Mouse (Mus musculus) cerebellum, adult 8-10 months (tissue): ENCODE measurements around the gene Slco2a1.

ENCODE experiments used
- DNase-seq: peaks from one replicate; pipeline ENCODE4 v3.0.0; 2022

The Slco2a1 gene

DNA sequence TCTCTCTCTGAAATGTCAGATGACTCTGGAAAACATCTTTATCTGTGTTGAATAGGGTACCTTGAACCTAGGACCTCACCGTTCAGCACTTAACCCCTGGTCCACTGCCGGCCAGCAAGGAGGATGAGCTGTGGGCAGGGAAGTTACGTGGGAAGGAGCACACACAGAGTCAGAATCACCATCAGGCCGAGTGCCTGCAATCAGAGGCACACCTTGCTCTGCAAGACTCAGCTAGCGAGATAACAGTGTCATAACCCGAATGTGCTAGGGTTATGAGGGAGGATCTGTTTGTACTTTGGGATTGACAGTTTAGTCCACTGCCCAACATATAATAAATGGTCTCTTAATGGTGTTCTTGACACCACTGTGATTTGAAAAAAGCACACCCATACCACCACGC, 50.2 kb downstream of the Slco2a1 start:
- DNase-seq: no peak

DNA sequence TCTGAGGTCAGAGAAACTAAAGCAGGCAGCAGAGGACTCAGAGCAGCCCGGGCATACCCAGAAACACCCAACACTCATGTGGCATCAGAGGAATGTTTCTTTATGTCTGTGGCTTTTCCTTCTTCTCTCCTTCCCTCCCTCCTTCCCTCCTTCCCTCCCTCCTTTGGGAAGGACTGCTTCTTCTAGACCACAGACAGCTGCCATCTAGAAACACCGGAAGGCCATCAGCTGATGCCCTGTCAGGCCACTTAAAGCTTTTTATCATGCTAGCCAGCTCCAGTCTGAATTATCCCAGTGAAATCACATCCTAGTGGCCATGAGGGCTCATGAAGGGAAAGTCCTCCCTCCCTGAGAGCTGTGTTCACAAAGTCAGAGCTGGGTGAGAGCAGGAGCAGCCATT, 52.1 kb downstream of the Slco2a1 start:
- DNase-seq: no peak

DNA sequence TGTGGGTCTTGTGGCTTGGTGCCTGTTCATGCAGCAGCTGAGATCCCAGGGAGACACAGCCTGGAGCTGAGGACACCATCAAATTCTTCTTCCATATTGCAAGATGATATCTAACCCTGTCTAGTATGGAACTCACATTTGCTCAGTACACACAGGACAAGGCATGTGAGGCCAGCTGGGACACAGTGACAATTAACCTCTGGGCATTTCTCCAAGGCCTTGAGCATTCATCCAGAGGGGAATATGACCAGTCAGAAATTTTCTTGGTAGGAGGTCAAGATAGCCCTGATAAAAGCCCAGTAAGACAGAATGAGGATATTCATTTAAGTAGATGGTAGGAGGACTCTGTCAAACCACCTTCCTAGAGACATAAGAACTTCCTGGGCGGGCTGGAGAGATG, 56.9 kb downstream of the Slco2a1 start:
- no peak for DNase-seq

DNA sequence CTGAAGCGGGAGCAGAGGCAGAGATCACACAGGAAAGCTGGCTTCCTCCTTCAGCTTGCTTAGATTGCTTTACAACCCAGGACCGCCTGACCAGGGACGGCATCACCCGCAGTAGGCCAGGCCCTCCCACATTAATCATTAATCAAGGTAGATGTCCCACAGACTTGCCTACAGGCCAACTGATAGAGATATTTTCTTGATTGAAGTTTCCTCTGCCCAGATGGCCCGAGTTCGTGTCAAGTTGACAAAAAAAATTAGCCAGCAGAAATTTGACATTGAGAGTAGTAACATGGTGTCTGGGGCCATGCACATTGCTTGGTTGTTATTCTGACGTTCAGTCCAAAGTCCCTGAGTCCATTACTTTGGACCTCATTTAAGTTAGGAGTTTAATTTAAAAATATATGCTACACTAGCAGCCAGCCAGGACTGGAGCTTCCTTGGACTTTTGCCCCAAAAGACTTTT, 60.6 kb downstream of the Slco2a1 start:
- no peak for DNase-seq

DNA sequence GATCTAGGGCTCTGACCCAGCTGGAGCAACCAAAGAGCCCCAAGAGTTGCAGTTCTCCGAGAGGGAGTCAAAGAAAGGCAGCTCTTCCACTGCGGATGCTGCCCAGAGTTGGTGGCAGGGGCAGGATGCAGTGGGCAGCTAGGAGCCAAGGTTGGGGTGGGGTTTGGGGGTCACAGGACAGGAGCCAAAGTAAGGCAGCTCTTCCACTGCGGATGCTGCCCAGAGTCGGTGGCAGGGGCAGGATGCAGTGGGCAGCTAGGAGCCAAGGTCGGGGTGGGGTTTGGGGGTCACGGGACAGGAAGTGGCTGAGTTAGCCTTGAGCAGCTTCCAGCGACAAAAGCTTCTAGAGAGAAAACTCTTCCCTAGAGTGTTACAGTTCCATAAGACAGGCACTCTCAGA, 65.3 kb downstream of the Slco2a1 start:
- no peak for DNase-seq

DNA sequence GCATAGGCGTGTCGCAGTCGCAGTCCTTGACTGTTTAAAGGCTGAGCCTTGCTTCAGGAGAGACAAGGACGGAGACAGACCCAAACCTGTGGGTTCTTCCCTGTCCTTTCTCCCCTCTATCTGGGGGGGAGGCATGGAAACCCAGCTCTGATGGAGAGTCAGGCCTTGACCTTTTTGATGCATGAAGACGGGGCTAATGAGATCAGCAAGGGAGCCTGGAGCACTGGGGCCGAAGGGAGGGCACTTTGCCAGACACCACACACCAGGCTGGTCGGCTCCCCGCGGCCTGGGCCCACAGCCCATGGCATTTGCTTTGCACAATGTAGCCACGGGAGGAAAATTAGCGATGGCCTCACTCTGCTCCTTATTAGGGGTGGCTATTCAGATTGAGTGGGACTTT, 66.5 kb downstream of the Slco2a1 start:
- no peak for DNase-seq

DNA sequence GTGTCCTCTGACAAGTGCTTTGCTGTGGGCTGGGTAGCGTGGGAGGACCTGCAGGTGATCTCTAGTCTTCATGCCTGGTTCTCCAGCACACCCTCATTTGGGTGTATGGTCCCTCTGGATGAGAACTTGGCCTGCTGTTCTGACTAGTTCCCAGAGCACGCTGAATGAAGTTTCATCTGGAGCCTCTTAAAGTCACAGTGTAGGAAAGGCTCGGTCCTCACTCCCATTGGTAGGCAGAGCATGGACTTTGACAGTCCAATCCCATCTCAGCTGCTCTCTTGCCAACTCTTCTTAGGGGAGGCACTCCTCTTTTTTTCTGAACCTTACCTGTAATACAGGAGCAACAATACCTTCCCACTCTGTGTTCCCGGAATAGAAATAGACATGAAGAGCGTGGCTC, 67.7 kb downstream of the Slco2a1 start:
- no peak for DNase-seq

DNA sequence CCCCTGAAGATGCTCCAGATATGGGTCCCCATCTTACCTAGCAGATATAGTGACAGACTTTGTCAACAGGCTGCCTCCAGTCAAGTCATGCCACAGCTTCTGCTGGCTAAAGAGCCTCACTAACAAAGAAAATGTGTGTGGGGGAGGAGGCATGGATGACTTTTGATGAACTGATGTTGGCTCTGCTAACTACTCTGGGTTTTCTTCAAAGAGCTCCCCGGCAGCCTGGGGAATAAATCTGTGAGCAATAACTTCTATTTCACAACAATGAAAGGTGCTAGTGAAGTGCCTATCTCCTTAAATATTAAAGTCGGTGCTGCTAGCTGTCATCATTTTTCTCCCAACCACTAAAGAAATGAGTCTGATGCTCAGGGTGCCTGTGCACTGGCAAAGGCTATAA, 72.0 kb downstream of the Slco2a1 start:
- no peak for DNase-seq

DNA sequence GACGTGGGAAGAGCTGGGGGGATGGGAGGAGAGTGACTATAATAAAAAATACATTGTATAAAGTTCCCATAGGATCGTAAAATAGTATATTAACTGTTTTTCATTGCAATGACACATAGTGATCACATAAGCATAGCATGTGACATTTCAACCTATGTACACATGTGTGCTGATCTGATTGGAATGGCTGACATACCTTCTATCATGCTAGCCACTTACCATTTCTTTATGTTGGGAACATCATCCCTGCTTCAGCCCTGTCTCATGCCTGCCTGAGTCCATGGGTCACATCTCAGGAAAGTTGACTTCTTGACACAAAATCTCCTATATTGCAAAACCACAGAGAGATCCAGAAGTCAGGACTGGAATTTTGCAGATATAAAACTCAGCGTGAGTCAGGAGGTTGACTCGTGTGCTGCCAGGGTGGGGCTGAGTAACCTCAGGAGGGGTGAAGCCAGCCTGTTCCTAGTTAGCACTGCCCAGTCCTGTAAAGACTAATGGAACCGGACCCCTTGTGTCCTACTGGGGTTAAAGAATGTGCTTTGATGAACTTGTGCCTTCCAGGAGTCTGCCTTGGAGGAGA, 73.0 kb downstream of the Slco2a1 start:
- no peak for DNase-seq

DNA sequence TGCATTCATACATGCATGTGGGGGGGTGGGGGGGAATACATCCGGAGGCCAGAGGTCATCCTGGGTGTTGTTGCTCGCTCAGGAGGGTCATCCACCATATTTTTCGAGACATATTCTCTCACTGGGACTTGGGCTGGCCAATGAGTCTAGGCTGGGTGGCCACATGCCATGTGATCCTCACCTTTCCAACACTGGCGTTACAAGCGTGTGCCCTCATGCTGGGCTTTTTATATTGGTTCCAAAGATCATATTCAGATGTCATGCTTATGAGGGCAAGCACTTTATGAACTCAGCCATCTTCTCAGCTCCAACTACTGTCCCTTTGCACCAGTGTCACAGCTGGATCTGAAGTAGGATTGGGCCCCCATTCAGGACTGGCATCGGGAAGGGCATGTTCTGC, 75.1 kb downstream of the Slco2a1 start:
- DNase-seq: no peak

DNA sequence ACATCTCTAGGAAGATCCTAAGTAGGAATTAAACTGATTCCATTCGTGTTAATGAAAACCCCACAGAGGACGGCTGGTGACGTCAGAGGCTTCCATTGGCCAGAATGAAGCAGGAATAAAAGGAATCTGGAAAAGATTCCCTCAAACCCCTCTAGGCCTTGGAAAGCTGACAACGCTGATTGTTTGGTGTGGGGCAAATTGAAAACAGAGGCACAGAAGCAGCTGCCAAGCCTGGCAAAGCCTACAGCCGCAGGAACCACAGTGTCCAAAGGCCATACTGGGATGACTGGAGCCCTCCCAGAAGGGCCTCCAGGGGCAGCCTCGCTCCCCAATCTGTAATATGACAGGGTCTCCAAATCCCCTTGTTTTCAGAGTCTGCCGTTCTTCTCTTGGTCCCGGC, 78.3 kb downstream of the Slco2a1 start:
- no peak for DNase-seq

DNA sequence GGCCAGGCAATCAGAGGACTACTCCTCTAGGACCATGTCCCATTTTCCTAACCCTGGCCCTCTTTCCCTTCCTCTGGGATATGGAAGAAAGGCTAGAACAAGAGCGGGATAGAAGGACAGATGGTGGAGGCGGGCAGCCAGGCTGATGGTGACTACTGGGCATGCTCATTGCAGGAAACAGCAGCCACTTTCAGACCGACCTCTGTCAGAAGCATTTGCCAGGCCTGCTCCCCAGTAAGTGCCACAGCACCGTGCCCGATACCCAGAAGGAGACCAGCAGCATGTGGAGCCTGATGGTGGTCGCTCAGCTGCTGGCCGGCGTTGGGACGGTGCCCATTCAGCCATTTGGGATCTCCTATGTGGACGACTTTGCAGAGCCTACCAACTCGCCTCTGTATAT, 79.1 kb downstream of the Slco2a1 start:
- DNase-seq: peak; percentile 58

DNA sequence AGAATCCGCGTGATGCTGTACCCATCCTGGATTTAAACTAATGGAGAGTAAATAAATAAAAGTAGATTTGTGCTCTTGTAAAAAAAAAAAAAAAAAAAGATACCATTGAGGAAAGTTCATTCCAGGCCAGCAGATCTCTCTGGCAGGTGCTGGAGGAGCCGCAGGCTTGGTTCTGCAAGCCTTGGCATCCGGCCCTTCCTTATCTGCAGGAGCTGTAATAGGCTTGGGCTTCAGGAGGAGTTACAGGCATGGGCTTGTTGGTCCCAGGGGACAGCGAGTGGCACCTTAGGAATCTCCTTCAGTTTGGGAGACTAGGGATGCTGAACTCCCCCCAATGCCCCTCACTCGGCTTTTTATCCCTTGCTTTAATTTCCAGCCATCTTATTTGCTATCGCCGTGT, 80.3 kb downstream of the Slco2a1 start:
- DNase-seq: peak; percentile 66

DNA sequence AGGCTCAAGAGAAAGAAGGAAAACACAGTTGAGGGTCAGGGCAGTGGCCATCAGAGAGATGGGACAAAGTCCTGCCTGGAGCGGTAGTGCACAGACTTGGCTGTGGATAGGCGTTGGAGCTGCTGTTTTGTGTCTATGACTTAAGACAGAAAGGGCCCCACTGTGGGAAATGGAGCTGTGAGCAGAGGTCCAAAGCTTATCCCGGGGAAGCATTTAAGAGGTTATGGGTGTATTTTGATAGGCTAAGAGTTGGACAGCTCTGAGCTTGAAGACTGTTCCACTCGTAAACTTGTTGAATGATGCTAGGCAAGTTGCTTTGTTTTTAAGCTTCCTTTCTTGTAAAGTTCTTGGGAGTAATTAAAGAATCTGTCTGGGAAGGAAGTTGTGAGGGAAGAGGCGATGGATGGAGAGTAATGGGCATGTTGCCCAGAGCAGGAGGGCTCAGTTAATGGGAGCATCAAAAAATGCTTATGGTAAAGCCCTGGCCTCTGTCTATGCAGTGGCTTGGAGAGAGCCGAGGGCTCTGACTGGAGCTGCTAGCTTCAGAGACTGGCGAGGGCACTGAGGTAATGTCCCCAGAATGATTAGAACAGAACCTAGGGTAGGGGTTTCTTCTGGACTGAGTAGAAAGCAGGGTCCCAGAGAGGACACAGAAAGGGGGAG, 83.2 kb downstream of the Slco2a1 start:
- no peak for DNase-seq

DNA sequence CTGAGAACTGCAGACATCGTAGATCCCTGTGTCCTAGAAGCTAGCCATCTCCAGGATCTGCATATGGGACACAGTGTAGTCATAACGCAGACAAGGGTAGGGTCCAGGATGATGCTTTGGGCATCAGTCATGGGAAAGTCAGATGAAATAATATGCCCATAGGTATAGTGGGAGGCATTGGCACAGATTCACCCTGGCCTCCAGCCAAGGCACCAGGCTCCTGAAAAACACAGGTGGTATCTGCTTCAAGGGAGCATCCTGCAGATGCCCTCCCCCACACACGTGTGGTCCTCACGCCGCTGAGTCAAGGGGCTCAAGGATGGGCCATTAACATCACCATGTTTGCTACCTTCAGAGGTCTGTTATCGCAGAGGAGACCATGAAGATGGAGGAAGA, 83.7 kb downstream of the Slco2a1 start:
- no peak for DNase-seq

DNA sequence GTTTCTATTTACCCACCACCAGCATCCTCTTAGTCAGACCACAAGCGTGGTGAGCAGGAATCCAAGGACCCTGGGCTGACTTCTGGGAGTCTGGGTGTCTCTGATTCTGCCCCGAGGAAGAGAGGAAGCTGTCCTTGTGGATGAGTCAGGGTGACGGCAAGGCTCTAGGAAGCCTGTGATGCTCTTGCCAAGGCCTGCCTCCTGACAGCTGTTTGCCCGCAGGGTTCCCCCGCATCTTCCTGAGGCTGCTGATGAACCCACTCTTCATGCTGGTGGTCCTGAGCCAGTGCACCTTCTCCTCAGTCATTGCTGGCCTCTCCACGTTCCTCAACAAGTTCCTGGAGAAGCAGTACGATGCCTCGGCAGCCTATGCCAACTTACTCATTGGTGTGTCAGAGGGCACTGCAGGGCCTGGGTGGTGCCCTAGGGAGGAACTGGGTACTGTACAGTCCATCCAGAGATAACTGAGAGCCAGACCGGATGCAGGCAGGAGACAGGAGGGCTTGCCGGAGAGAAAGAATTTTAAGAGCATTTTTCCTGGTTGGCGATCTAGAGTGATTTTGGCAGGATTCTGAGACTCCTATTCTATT, 84.5 kb downstream of the Slco2a1 start:
- DNase-seq: no peak

DNA sequence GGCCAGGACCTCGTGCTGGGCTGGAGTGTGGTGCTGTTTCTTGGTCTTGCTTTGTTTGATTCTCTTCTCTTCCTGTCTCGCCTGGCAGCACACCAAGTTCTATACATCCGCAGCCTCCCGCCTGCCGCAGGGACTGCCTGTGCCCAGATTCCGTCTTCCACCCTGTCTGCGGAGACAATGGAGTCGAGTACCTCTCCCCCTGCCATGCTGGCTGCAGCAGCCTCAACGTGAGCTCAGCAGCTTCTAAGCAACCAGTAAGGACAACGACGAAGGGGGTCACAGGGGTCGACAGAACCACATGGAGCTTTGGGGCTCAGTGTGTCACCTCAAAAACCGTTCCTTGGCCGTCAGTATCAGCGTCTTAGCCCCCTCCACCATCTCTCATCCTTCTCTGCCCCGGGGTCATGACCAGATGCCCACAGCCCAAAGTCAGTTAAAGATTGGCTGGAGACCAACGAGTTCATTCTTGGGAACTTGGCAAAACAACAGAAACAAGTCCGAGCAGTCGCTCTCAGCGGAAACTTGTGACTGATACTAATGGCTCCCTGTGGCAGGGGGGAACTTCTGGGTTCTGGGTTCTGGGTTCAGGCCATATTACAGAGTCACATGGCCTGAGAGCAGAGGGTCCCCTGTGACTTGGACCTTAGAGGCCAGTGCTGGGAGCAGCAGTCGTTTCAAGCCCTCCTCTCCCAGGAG, 88.5 kb downstream of the Slco2a1 start:
- no peak for DNase-seq

DNA sequence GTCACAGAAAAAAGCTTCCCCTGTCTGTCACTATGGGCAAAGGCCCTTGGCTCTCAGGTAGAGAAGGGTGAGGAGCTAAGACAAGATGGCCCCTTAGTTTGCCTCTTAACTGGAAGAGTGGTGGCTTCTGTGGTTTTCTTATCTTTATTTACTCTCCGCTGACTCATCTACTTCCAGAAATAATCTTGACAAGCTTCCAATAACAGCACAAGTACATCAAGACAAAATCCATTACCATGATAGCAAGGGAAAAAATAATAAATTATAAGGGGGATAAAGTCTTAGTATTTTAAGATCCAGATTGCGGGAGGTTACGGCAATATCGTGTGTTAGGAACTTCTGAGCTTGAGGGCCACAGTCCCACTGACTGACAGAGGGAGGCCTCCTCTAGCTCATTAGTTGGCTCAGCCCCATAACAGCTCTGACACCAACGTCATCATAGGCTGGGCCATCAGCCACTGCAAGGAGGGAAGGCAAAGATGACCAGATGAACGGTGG, 89.7 kb downstream of the Slco2a1 start:
- no peak for DNase-seq

DNA sequence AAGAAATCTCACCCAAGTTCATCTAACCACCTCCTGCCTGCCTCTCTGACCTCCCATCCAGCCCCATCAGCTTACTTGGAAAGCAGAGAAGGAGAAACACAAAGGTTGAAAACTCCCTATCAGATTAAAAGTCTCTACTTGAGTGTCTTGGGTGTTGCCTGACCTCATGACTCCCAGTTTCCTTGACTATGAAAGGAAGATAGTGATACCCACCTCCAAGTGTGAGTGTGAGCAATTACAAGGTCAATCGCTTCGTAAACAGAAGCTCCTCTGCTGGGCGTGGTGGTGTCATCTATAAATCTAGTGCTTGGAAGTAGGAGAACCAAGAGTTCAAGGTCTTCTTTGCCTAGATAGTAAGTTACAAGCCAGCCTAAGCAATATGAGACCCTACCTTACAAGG, 91.7 kb downstream of the Slco2a1 start:
- DNase-seq: no peak

DNA sequence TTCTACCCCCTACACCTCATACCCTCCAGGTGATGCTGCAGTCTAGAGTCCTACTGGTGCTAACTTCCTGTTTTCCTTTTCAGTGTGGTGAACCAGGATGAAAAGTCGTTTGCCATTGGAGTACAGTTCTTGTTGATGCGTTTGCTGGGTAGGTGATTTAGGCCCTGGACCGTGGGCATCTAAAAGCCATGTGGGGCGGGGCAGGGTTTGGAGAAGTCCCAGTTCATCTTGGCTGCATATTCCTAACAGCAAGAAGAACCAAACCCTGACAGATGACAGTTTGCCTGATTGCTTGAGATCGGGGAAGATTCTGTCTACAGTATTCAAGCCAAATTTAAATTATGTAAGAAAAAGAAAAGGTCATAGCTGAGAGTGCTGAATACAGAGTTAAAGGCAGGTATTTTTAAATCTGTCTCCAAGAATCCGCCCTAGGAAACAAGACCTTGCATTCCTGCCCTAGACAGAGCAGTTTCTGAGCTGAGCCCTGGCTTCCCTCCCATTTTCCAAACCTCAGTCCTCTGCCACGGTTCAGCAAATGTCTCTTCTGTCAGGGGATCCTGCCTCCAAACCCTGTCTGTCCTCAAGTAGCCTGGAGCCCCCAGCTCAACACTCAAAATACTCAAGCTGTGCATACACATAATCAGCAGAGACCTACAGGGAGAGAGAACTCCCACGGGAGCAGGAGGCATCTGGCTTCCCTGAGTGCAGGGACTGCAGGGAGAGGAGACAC, 93.9 kb downstream of the Slco2a1 start:
- no peak for DNase-seq

DNA sequence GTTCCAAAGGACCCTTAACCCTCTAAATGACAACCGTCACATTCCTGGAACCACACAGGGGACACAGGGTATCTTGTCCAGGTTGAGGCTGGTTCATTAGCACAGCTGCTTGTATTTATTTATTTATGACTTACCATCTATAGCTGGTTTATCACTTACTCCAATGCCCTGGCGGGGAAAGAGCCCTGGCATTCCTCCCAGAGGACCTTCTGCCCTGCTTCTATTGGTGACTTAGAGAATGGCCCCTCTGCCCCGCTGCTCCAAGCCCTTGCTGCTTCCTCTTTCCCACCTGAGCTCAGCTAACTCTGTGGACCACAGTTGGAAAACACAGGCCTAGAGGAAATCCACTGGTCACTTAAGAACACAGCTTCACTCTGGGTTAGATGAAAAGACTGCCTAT, 94.9 kb downstream of the Slco2a1 start:
- no peak for DNase-seq

DNA sequence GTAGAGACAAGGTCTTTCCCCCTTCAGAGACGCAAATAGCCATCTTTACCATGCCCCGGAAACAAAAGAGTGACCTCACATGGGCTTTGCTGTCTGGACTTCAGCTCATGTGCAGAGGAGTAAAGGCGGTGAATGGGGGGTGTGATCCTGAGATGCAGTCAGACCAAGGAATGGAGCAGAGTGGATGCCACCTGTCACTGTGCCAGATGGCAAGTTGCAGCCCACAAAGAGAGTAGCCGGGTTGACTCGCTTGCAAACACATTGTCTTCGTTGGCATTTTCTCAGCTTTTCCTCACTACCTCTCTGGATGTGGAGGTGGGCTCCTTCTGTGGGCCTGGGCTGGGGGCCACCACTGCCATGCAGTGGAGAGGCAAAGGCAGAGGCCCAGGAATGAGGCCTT, 98.2 kb downstream of the Slco2a1 start:
- no peak for DNase-seq

DNA sequence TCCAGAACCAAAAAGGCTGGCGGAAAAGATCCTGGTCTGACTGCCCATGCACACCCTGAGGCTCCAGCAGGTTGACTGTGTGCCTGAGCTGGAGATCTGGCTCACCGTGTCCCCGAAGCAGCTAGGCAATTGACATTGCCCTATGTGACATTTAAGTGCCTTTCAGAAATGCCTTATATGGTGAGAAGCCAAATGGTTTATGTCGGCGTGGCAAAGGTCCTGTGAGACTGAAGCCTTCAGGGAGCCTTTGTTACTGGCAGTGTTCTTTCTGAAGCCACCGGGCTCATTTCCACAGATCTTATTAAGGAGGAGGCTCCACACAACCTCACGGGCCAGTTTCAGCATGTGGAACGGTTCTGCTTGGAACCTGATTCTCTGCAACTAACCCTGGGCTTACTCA, 98.8 kb downstream of the Slco2a1 start:
- no peak for DNase-seq
